Mouse (Mus musculus) T-cell, adult 2 months (primary cell): ENCODE results near the gene Gm26602.
A peak's percentile ranks its signal among the peaks of the same experiment; 100 is the strongest.

Experiments used
- DNase-seq: peaks from one replicate; pipeline ENCODE4 v3.0.0; 2022; ENCODE audit warnings: low spot score

Gm26602 gene

DNA sequence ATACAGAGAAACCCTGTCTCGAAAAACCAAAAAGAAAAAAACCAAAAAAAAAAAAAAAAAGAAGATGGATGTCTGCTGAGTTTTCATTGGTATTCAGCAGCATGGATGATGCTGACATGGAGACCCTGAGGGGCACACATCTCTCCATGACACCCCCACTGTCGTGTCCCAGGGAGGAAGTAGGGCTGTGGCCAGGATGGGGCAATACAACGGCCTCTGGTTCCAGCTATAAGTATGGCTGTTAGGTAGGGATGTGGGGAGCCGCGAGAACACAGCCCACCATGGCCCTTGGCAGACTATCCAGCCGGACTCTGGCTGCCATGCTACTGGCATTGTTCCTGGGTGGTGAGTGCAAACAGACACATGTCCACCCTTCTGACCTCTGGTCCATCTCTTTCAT lies 24.6 kb upstream of the Gm26602 start, which contains the start of gene Elane:
TSS of gene Elane (plus strand) at position 194 of the 400 bp plus-strand sequence.
- no peak for DNase-seq

DNA sequence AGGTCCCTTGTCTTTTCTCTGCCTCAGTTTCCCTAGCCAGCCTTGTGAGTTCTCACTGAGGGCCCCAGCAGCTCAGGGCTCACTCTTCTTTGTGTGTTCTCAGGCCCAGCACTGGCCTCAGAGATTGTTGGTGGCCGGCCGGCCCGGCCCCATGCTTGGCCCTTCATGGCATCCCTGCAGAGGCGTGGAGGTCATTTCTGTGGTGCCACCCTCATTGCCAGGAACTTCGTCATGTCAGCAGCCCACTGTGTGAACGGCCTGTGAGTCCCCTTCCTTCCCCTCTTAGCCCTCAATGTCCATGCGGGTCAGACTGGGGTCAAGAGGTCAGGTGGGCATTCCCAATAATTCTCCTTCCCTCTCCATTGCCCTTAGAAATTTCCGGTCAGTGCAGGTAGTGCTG lies 24.0 kb upstream of the Gm26602 start:
- no peak for DNase-seq

GRCm38 (mm10) chr10:79889386-79889785 lies 21.3 kb upstream of the Gm26602 start:
- DNase-seq: no peak

GRCm38 (mm10) chr10:79890670-79891069 lies 20.0 kb upstream of the Gm26602 start, which contains the start of gene Cfd:
Gene Cfd (plus strand): TSS chr10:79890853.
- DNase-seq: no peak

- peak; percentile 83 for DNase-seq
These were observed 18.1 kb upstream of the Gm26602 start for GRCm38 (mm10) chr10:79892451-79893118.

DNA sequence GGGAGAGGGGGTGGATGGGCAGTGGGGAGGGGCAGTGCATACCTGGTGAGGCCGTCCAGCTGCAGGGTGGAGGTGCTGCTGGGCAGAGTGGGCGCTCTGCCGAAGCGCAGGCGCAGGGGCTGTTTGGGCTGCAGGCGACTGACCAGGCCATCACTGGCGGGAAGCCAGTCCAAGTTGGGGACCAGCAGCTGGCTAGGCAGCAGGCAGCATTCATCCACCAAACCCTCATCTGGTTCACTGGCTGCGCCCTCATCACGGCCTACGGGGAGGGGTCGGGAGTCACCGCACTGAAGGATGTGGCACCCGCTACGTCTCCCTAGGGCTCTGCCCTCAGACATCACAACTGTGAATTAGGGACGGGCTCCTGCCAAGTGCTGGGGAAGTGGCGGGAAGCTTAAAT lies 14.3 kb upstream of the Gm26602 start:
- DNase-seq: no peak

DNA sequence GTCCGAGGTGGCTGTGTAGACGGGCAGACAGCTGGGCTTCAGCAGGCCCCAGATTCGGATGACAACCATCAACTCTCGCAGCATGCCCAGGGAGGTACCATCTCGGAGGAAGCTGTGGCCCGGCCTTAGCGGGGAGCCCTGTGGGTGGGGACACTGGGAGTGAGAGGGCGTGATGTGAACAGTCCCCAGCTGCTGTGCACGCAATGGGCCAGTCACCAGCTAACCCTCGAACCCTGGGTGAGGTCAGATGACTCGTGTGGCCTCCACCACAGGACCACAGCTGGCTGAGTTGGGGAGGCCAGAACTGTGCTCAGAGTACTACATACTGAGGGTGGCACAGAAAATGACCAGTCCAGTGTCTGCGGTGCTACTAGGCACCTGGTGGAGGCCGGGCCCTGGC lies 13.8 kb upstream of the Gm26602 start:
- DNase-seq: no peak

GRCm38 (mm10) chr10:79897316-79898245 lies 13.1 kb upstream of the Gm26602 start:
- peak; percentile 49 for DNase-seq

DNA sequence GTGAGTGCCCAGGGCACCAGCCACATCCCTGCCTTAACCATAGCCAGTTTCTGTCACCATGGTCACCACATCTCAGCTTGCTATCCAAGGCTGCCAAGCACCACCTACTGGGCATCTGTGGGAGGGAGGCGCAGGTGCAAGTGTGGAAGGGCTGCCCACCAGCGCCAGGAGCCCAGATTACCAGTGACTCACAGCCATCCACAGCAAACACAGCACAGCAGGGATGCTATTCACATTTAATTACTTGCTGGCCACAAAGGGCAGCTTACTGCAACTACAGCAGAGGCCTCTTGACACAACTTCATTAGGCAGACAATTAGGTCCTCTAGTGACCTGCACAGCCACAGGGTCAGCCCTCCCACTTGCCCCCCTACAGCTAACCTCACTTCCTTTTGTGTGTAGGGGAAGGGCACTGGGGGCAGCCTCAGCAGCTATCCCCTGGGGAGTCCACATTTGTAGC lies 9.7 kb upstream of the Gm26602 start:
- no peak for DNase-seq

GRCm38 (mm10) chr10:79906712-79907111 lies 3.9 kb upstream of the Gm26602 start:
- no peak for DNase-seq

- no peak for DNase-seq
These were observed 3.2 kb upstream of the Gm26602 start for GRCm38 (mm10) chr10:79907415-79907814.

- peak; percentile 97 for DNase-seq
These were observed 2.2 kb upstream of the Gm26602 start, which contains the start of gene Med16 for GRCm38 (mm10) chr10:79908167-79909091. Gene Med16 (minus strand): TSS chr10:79908923.

GRCm38 (mm10) chr10:79909092-79909922 lies 1.3 kb upstream of the Gm26602 start:
- peak; percentile 45 for DNase-seq

GRCm38 (mm10) chr10:79912412-79912811 lies 1.8 kb downstream of the Gm26602 start:
- no peak for DNase-seq

DNA sequence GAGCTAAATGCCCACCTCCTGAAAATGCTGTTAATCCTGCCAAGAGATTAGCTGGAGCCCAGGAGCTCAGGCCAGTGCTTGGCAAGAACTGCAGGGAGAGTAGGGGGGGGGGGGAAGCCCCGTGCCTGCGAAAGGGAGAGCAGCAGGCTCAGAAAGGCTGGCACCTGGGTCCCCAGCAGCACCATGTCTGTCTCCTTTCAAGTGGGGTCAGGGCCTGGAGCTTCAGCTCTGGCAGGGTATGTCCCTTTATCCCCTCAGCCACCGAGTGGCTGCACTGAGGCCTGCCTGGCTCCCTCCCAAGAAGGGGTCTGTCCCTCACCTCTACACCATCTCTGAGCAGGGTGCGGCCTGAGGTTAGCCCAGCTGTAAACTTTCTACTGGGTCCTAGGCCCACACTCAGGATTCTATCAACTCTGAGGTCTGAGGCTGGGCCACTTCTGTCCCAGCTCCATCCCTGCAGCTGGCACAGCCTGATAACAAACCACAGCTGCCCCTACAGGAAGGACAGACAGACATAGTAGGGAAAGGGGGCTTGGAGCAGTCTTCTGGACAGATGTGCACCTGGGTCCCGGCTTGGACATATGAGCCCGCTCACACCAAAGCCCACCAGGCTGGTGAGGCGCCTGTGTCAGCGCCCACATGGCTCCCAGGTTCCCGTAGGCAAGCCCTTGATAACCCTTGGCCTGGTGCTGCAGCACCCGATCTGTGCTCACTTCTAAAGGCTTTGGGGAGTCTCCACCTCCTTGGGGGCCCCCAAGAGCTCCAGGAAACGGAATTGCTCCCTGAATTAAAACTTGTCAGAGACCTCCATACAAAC lies 3.7 kb downstream of the Gm26602 start:
- no peak for DNase-seq

- DNase-seq: no peak
These were observed 4.4 kb downstream of the Gm26602 start for GRCm38 (mm10) chr10:79914948-79915596.

- no peak for DNase-seq
These were observed 5.4 kb downstream of the Gm26602 start for GRCm38 (mm10) chr10:79916081-79916480.

DNA sequence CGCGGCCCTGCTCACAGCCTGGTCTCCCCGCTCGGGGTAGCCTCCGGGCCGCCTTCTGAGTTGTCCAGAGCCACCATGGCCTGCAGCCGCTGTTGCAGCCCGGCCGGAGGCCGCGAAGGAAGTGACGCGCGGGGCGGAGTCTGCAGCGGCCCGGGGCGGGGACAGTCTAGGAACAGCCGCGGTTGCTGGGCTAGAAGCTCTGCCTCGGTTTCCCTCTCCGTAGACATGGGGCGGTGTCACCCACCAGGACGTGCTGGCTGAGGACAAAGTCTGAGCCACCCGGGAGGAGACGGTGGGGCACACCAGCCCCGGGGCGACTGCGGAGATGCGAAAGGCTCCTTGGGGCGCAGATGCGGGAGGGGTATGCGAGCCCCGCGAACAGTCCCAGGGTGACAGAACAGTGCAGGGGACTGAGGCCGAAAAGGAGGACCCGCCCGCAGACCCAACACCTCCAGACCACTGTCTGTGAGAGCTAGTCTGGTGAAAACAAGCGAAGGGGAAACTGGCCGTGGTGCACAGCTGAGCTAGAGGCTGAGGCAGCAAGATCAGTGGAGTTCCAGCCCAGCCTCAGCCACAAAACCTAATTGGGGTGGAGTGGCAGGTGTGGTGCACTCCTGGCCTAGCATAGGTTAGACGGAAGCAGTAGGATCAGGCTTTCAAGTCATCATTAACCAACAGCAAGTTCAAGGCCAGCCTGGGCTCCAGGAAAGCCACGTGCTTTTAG lies 6.3 kb downstream of the Gm26602 start, which contains the start of gene Kiss1r:
TSS of gene Kiss1r (plus strand) at position 164 of the 724 bp plus-strand sequence.
- peak; percentile 73 for DNase-seq
